Mouse (Mus musculus) layer of hippocampus, adult 6 months (tissue): ENCODE results near the gene B020031M17Rik. TPM values are rescaled to one million over a fixed set of nuclear protein-coding genes. Genes with fewer than 3 reads are reported as not detected.

Experiments used
- long read RNA-seq, 2 experiments: library from polyadenylated mRNA; unstranded; transcript quantifications; one replicate each; pipeline ENCODE4 v2.0.0; 2019 to 2020
- polyA plus RNA-seq: library from polyadenylated mRNA; unstranded; fragments of <200 nt; fragmentation: Nextera tagmentation; gene quantifications from 2 replicates; pipeline ENCODE4 v1.2.3, GENCODE M21; 2021

The B020031M17Rik gene
- polyA plus RNA-seq, result not detected in 2 replicates
- long read RNA-seq, experiment 1, result 0 reads
- long read RNA-seq, experiment 2, result 0 reads

DNA sequence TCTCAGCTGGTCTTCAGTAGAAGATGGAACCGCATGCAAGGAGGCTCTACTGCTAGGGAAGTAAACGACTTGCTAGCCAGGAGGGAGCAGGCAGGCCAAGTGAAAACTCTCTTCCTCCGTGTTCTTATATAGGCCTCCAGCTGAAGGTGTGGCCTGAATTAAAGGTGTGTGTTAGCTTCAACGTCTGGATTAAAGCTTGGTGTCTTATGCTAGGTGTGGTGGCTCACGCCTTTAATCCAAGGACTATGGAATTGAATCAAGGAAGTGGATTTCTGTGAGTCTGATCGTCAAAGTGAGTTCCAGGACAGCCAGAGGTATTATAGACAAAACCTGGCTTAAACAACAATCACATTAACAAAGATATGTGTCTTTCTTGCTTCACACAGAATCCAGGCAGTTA is at the start of gene B020031M17Rik:
TSS of gene B020031M17Rik (minus strand) at position 101 of the 400 bp plus-strand sequence.

DNA sequence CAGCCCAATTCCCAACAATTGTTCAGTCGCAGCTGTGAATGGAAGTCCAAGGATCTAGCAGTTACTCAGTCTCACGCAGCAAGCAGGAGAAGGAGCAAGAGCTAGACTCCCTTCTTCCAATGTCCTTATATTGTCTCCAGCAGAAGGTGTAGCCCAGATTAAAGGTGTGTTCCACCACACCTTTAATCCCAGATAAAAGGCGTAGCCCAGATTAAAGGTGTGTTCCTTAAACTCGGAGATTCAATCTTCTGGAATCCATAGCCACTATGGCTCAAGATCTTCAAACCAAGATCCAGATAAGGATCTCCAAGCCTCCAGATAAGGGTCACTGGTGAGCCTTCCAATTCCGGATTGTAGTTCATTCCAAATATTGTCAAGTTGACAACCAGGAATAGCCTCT is 21.4 kb downstream of the B020031M17Rik start, which contains the start of gene Gm21761:
TSS of gene Gm21761 (minus strand) at position 101 of the 400 bp plus-strand sequence.

Other genes starting within 250 kb of the B020031M17Rik start
- 9.3 and 9.9 TPM in 2 replicates for gene Nim1k, start 194.9 kb downstream of the B020031M17Rik start, polyA plus RNA-seq
- gene Zfp131, start 159.9 kb downstream of the B020031M17Rik start, polyA plus RNA-seq, result 28.7 and 32.6 TPM in 2 replicates
- not detected in 2 replicates for gene AF067063, start 120.6 kb downstream of the B020031M17Rik start, polyA plus RNA-seq
- gene D13Ertd608e, start 114.8 kb downstream of the B020031M17Rik start, polyA plus RNA-seq, result not detected in 2 replicates
- gene Tcstv1, start 56.0 kb downstream of the B020031M17Rik start, polyA plus RNA-seq, result not detected in 2 replicates
- gene Gm21761, start 21.5 kb downstream of the B020031M17Rik start, polyA plus RNA-seq, result not detected in 2 replicates
- gene Gm36079, start 76.2 kb upstream of the B020031M17Rik start, polyA plus RNA-seq, result not detected in 2 replicates
- 0.13 TPM in 1 of 2 replicates, not detected in the other for gene Gm21188, start 101.4 kb upstream of the B020031M17Rik start, polyA plus RNA-seq
- gene Gm20767, start 189.4 kb upstream of the B020031M17Rik start, polyA plus RNA-seq, result not detected in 2 replicates
- not detected in 2 replicates for gene Gm21818, start 221.6 kb upstream of the B020031M17Rik start, polyA plus RNA-seq